Mouse (Mus musculus) spleen, postnatal 4 days (tissue): ENCODE results near the gene Vstm4.

Source experiments
- DNase-seq, 2 experiments: peaks; one replicate each; pipeline ENCODE4 v3.0.0; 2022; ENCODE audit warnings: low spot score in 2 of 2

Gene Vstm4

GRCm38 (mm10) chr14:32856681-32857328, at the start of gene Vstm4:
TSS of gene Vstm4 (plus strand) at chr14:32856756.
- no peak for DNase-seq

GRCm38 (mm10) chr14:32810111-32810510, 46.4 kb upstream of the Vstm4 start:
- no peak for DNase-seq

GRCm38 (mm10) chr14:32812429-32812828, 44.1 kb upstream of the Vstm4 start:
- DNase-seq: no peak

GRCm38 (mm10) chr14:32814961-32815360, 41.6 kb upstream of the Vstm4 start:
- no peak for DNase-seq

- no peak for DNase-seq
These were observed 40.0 kb upstream of the Vstm4 start for GRCm38 (mm10) chr14:32816533-32816932.

GRCm38 (mm10) chr14:32817258-32817657, 39.3 kb upstream of the Vstm4 start:
- DNase-seq: no peak

GRCm38 (mm10) chr14:32819297-32819696, 37.3 kb upstream of the Vstm4 start:
- DNase-seq: no peak

- DNase-seq: no peak
These were observed 33.7 kb upstream of the Vstm4 start for GRCm38 (mm10) chr14:32822812-32823211.

GRCm38 (mm10) chr14:32823861-32824260, 32.7 kb upstream of the Vstm4 start:
- DNase-seq: no peak

GRCm38 (mm10) chr14:32824267-32825150, 32.0 kb upstream of the Vstm4 start:
- DNase-seq: no peak

GRCm38 (mm10) chr14:32825426-32826032, 31.0 kb upstream of the Vstm4 start:
- no peak for DNase-seq

GRCm38 (mm10) chr14:32827165-32827564, 29.4 kb upstream of the Vstm4 start:
- DNase-seq: no peak

- DNase-seq: no peak
These were observed 28.4 kb upstream of the Vstm4 start for GRCm38 (mm10) chr14:32827994-32828650.

GRCm38 (mm10) chr14:32833847-32834246, 22.7 kb upstream of the Vstm4 start, which contains the start of gene Fam170b:
TSS of gene Fam170b (plus strand) at chr14:32833962.
- DNase-seq: no peak

- DNase-seq: no peak
These were observed 21.4 kb upstream of the Vstm4 start for GRCm38 (mm10) chr14:32835181-32835580.

GRCm38 (mm10) chr14:32835596-32835995, 21.0 kb upstream of the Vstm4 start:
- no peak for DNase-seq

GRCm38 (mm10) chr14:32836191-32836590, 20.4 kb upstream of the Vstm4 start:
- DNase-seq: no peak

- DNase-seq: no peak
These were observed 14.5 kb upstream of the Vstm4 start for GRCm38 (mm10) chr14:32842052-32842451.

GRCm38 (mm10) chr14:32854059-32854458, 2.5 kb upstream of the Vstm4 start:
- DNase-seq: no peak

GRCm38 (mm10) chr14:32856246-32856645, 310 bp upstream of the Vstm4 start:
- DNase-seq: no peak

- no peak for DNase-seq
These were observed 1.8 kb downstream of the Vstm4 start for GRCm38 (mm10) chr14:32858361-32858760.

- DNase-seq: peak in 1 of 2 experiments; percentile 20
These were observed 2.5 kb downstream of the Vstm4 start for GRCm38 (mm10) chr14:32858941-32859510.
